Mouse (Mus musculus) cerebral cortex, adult 2 months (tissue): ENCODE measurements around the gene Rbm4.

Source experiments
- WGBS: fragments of 180-500 bp; shearing (Covaris S2); methylation state at CpG from one replicate; pipeline ENCODE4 v1.1.7; 2018; 5-methylcytosine and 5-hydroxymethylcytosine counted together

Rbm4 gene

GRCm38 (mm10) chr19:4797846-4798245 is 4.1 kb upstream of the Rbm4 start:
- WGBS: 47% methylated on average over 2 of the region's 2 CpGs

GRCm38 (mm10) chr19:4795929-4796328 is 2.2 kb upstream of the Rbm4 start:
- 71% methylated on average over 1 of the region's 1 CpGs for WGBS

- under 1% methylated on average over 16 of the region's 16 CpGs for WGBS
These were observed 345 bp downstream of the Rbm4 start for GRCm38 (mm10) chr19:4793281-4793830.

GRCm38 (mm10) chr19:4786313-4786712 is 7.4 kb downstream of the Rbm4 start:
- 86% methylated on average over 2 of the region's 2 CpGs for WGBS

GRCm38 (mm10) chr19:4785206-4785605 is 8.5 kb downstream of the Rbm4 start:
- 60% methylated on average over 7 of the region's 7 CpGs for WGBS

- 62% methylated on average over 2 of the region's 2 CpGs for WGBS
These were observed 10.8 kb downstream of the Rbm4 start for GRCm38 (mm10) chr19:4782891-4783290.

GRCm38 (mm10) chr19:4772785-4773184 is 20.9 kb downstream of the Rbm4 start:
- WGBS: 56% methylated on average over 3 of the region's 3 CpGs

- WGBS: 86% methylated on average over 12 of the region's 12 CpGs
These were observed 26.1 kb downstream of the Rbm4 start for GRCm38 (mm10) chr19:4767507-4768148.

- 34% methylated on average over 1 of the region's 1 CpGs for WGBS
These were observed 30.8 kb downstream of the Rbm4 start for GRCm38 (mm10) chr19:4762876-4763275.

GRCm38 (mm10) chr19:4760544-4760943 is 33.2 kb downstream of the Rbm4 start:
- WGBS: 78% methylated on average over 8 of the region's 8 CpGs

GRCm38 (mm10) chr19:4756921-4757320 is 36.8 kb downstream of the Rbm4 start:
- 3% methylated on average over 9 of the region's 9 CpGs for WGBS

- under 1% methylated on average over 65 of the region's 65 CpGs for WGBS
These were observed 37.3 kb downstream of the Rbm4 start, which contains the start of gene Rbm4b for GRCm38 (mm10) chr19:4756193-4756911. Gene Rbm4b (plus strand): TSS chr19:4756497.

GRCm38 (mm10) chr19:4755565-4756192 is 38.0 kb downstream of the Rbm4 start:
- WGBS: 0% methylated on average over 10 of the region's 10 CpGs

GRCm38 (mm10) chr19:4749975-4750374 is 43.7 kb downstream of the Rbm4 start:
- 63% methylated on average over 6 of the region's 6 CpGs for WGBS

- 80% methylated on average over 10 of the region's 10 CpGs for WGBS
These were observed 45.2 kb downstream of the Rbm4 start for GRCm38 (mm10) chr19:4748493-4748892.

- 68% methylated on average over 9 of the region's 9 CpGs for WGBS
These were observed 45.9 kb downstream of the Rbm4 start for GRCm38 (mm10) chr19:4747631-4748312.

GRCm38 (mm10) chr19:4746611-4747010 is 47.1 kb downstream of the Rbm4 start:
- 53% methylated on average over 14 of the region's 14 CpGs for WGBS

- WGBS: 65% methylated on average over 10 of the region's 10 CpGs
These were observed 48.0 kb downstream of the Rbm4 start for GRCm38 (mm10) chr19:4745681-4746080.

GRCm38 (mm10) chr19:4745057-4745456 is 48.6 kb downstream of the Rbm4 start:
- 29% methylated on average over 9 of the region's 9 CpGs for WGBS

GRCm38 (mm10) chr19:4744026-4744425 is 49.7 kb downstream of the Rbm4 start:
- 51% methylated on average over 14 of the region's 14 CpGs for WGBS

GRCm38 (mm10) chr19:4743524-4743923 is 50.2 kb downstream of the Rbm4 start:
- WGBS: 37% methylated on average over 5 of the region's 5 CpGs

- WGBS: 88% methylated on average over 6 of the region's 6 CpGs
These were observed 51.5 kb downstream of the Rbm4 start for GRCm38 (mm10) chr19:4742229-4742628.
